Mouse (Mus musculus): ENCODE measurements around the gene Prelp. TPM values are rescaled to one million over a fixed set of nuclear protein-coding genes. Genes with fewer than 3 reads are reported as not detected.
A peak's percentile ranks its signal among the peaks of the same experiment; 100 is the strongest.

The Prelp gene
- polyA plus RNA-seq, 1 experiment = 8.2 TPM

DNA sequence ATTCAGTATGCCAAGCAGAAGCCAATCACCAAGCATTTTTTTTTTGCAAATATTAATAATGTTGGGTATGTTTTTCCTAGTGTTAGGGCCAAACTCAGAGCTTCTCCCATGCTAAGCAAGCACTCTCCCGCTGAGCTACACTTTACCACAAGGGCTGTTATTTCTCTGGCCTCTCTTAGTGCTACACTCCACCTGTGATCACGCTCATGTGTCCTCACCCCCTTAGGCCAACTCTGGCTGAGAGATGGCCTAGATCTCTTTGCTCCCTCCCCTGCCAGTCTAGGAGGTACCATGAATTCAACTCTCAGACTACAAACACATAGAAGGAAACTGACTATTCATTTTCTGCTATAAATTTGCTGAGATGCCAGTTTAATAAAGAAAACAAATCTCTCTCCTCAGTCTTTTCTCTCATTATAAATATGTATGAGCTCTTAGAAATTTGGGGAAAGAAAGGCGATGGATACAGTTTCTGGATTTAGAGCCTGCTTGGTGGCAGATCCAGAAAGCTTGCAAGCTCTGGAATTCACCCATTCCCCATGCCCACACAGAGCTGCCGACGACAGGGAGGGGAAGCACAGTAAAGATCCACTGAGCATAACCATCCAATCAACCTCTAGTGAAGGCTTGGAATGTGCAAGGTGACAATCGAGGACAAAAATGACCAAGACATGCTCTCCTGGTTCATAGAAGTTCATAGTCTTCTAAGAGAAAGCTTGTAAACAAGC lies 48.0 kb downstream of the Prelp start:
- DNase-seq (ENCODE audit: low read depth) = no peak
- no peak for TF ChIP-seq CTCF (IDR thresholded peaks at IDR 0.05; ENCODE audit: borderline replicate concordance, extremely low read depth, insufficient read depth, insufficient read length)
- TF ChIP-seq POLR2A (IDR thresholded peaks at IDR 0.05; ENCODE audit: borderline replicate concordance, extremely low read depth, insufficient read depth, insufficient read length, poor library complexity, severe bottlenecking) = no peak

- no peak for DNase-seq (ENCODE audit: low read depth)
- no peak for TF ChIP-seq CTCF (IDR thresholded peaks at IDR 0.05; ENCODE audit: borderline replicate concordance, extremely low read depth, insufficient read depth, insufficient read length)
- no peak for TF ChIP-seq POLR2A (IDR thresholded peaks at IDR 0.05; ENCODE audit: borderline replicate concordance, extremely low read depth, insufficient read depth, insufficient read length, poor library complexity, severe bottlenecking)
Measured at GRCm38 (mm10) chr1:133871241-133871640, 50.0 kb downstream of the Prelp start.

- TF ChIP-seq POLR2A (IDR thresholded peaks at IDR 0.05; ENCODE audit: borderline replicate concordance, extremely low read depth, insufficient read depth, insufficient read length, poor library complexity, severe bottlenecking) (no peak), CTCF (IDR thresholded peaks at IDR 0.05; ENCODE audit: borderline replicate concordance, extremely low read depth, insufficient read depth, insufficient read length) (no peak)
- no peak for DNase-seq (ENCODE audit: low read depth)
Measured at GRCm38 (mm10) chr1:133869221-133869620, 52.0 kb downstream of the Prelp start.

DNA sequence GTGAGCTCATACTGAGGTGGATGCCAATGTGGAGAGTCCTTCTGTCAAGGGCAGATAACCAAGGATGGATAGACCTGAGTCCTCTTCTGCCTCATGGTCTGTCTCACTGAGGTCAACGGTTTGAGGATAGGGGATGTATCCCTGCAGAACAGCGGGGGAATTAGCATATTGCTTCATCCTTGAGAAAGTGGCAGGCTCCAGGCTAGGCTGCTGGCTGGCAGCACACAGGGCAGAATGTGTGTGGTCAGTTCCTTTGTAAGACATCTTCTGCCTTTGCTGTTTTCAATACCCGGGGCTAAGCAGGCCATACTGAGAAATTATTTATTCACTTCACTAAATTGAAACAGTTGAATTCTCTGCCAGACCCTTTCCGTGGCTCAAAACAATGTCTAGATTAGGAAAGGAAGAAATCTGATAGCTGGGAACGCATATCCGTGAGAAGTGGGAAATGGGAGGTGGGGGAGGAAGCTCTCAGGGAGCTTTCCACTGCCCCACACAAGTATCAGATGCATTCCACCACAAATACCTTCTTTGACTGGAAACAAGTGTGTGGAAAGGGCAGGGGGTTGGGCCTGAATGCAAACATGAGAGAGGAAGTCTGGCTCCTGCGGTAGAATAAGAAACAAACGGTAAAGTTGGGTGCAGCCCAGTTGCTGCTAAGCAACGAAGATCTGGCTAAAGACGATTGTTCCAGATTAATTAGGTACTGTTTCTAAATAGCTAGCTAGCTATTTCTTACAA lies 57.8 kb downstream of the Prelp start:
- TF ChIP-seq POLR2A (IDR thresholded peaks at IDR 0.05; ENCODE audit: borderline replicate concordance, extremely low read depth, insufficient read depth, insufficient read length, poor library complexity, severe bottlenecking) (no peak), CTCF (IDR thresholded peaks at IDR 0.05; ENCODE audit: borderline replicate concordance, extremely low read depth, insufficient read depth, insufficient read length) (no peak)
- DNase-seq (ENCODE audit: low read depth) = peak; percentile 83

DNA sequence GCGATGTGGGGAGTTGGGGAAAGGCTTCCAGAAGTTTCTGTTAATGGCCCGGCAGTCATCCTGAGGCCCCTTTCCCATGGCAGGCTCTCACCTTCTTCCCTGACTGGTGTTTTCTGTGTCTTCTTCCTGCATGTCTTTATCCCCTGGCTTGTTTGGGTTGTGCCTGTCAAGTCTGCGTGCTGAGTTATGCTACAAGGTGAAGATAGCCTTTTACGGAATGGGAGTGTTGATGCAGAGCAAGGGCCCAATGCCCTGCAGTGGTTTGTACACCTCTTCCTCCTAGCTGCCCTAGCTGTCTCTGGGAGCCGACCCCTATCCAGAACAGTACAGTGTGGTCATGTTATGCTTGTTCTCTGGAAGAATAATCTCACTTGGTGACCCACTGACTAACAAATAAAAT lies 60.2 kb downstream of the Prelp start:
- TF ChIP-seq POLR2A (IDR thresholded peaks at IDR 0.05; ENCODE audit: borderline replicate concordance, extremely low read depth, insufficient read depth, insufficient read length, poor library complexity, severe bottlenecking) = no peak
- TF ChIP-seq CTCF (IDR thresholded peaks at IDR 0.05; ENCODE audit: borderline replicate concordance, extremely low read depth, insufficient read depth, insufficient read length) = no peak
- no peak for DNase-seq (ENCODE audit: low read depth)

Other genes starting within 250 kb of the Prelp start
- 0.37 and 0.51 TPM in 2 replicates for gene Lax1, start 231.3 kb downstream of the Prelp start, polyA plus RNA-seq (2012; rRNA removed)
- gene Atp2b4, start 120.4 kb downstream of the Prelp start, polyA plus RNA-seq (2012; rRNA removed) = 13.3 and 25.0 TPM in 2 replicates
- gene Optc, start 13.4 kb downstream of the Prelp start, polyA plus RNA-seq (2012; rRNA removed) = 9.0 and 9.2 TPM in 2 replicates
- 2.8 and 7.4 TPM in 2 replicates for gene Fmod, start 115.8 kb upstream of the Prelp start, polyA plus RNA-seq (2012; rRNA removed)
- gene Btg2, start 157.7 kb upstream of the Prelp start, polyA plus RNA-seq (2012; rRNA removed) = 31.8 and 58.3 TPM in 2 replicates
- gene Chit1, start 189.8 kb upstream of the Prelp start, polyA plus RNA-seq (2012; rRNA removed) = 0.09 and 0.11 TPM in 2 replicates

Measured in brain, embryonic 14.5 days (tissue).